Mouse (Mus musculus): ENCODE measurements around the gene Cntfr. TPM values are rescaled to one million over a fixed set of nuclear protein-coding genes. Genes with fewer than 3 reads are reported as not detected.

Cntfr gene
- polyA plus RNA-seq, 1 experiment from 2014 or later: 8.6 TPM

DNA sequence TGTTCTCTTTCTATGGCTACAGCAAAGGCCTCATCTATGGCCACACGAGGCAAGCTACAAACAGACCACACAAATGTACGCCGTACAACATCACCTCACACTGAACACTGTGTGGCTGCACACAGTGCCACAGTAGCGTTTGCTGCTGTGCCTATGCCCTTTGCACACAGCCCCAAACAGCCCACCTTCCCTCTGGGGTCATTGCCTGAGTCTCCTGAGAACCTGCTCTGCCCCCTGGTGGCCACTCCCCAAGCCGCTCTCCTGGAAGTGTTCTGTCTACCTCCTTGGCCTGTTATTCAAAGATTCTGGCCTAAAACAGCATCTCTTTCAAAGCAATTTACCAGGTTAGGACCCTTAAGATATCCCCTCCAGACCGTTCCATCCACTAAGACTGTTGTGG is 43.6 kb downstream of the Cntfr start:
- 40% methylated on average over 6 of the region's 6 CpGs for WGBS
- Histone ChIP-seq H3K4me1 (replicated peaks; ENCODE audit: insufficient read depth, low read length) (no peaks in the 10 kb centered on the region), H3K36me3 (ENCODE audit: insufficient read depth, low read length) (no peaks in the 10 kb centered on the region), H3K9me3 (replicated peaks; ENCODE audit: low read length) (no peaks in the 10 kb centered on the region), H3K4me3 (replicated peaks; ENCODE audit: low read depth, low read length) (no peak overlapping the region), H3K27ac (no peak overlapping the region), H3K27me3 (ENCODE audit: insufficient read depth, low read length) (no peaks in the 10 kb centered on the region), H3K9ac (ENCODE audit: low read depth, low read length) (no peak overlapping the region), H3K4me2 (ENCODE audit: low read length) (no peak overlapping the region)
- DNase-seq (ENCODE audit: low spot score): peak; percentile 88
- peak; percentile 91 for TF ChIP-seq CTCF (IDR thresholded peaks at IDR 0.05; ENCODE audit: low read depth)
- 0 out of 2 replicates have a peak, but pooled peaks have one; percentile 33 for ATAC-seq (replicated peaks; ENCODE audit: low FRiP score, low read depth)

DNA sequence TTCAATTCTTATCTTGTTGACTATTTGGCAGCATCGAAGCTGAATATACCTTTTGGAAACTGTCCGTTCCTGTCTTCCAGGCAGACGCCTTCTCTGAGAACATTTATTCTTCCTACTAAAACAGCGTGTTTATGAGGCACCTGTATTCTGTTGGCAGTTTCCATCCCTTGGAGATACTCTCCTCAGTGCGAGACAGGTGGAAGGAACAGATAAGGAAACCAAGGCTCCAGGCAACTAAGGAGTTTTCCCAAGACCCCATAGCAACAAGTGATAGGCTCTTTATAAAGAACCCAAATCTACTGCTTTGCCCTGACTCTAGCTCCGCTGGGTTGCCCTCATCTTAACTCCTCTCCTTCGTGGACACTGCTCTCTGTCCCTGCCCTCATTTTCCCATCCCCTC is 48.3 kb downstream of the Cntfr start:
- DNase-seq (ENCODE audit: low spot score) (no peak), ATAC-seq (replicated peaks; ENCODE audit: low FRiP score, low read depth) (no peak)
- H3K27ac ChIP-seq: no peak overlapping the region
- H3K27me3 ChIP-seq (ENCODE audit: insufficient read depth, low read length): no peaks in the 10 kb centered on the region
- no peak overlapping the region for H3K9ac ChIP-seq (ENCODE audit: low read depth, low read length)
- no peaks in the 10 kb centered on the region for H3K36me3 ChIP-seq (ENCODE audit: insufficient read depth, low read length)
- H3K4me1 ChIP-seq (replicated peaks; ENCODE audit: insufficient read depth, low read length): no peaks in the 10 kb centered on the region
- no peaks in the 10 kb centered on the region for H3K9me3 ChIP-seq (replicated peaks; ENCODE audit: low read length)
- H3K4me2 ChIP-seq (ENCODE audit: low read length): no peak overlapping the region
- H3K4me3 ChIP-seq (replicated peaks; ENCODE audit: low read depth, low read length): no peak overlapping the region
- WGBS: 70% methylated on average over 7 of the region's 7 CpGs
- no peak for TF ChIP-seq CTCF (IDR thresholded peaks at IDR 0.05; ENCODE audit: low read depth)

DNA sequence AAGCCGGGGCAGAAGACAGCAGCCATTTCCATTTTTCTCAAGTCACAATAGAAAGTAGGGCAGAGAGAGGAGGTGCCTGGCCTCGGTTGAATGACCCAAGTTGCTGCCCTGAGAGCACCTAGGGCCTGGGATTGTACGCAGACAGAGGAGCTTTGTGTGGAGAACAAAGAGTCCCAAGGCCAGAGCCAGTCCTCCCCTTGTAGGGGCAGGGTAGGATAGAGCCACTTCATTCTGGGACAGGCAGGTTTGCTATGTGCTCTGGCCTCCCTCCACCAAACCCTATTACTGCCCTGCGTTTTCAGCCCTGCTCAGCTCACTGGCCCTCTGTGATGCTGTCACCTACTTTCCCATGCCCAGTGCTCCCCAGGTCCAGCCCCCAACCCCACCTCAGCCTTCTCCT is 48.7 kb downstream of the Cntfr start:
- Histone ChIP-seq H3K4me1 (replicated peaks; ENCODE audit: insufficient read depth, low read length) (no peaks in the 10 kb centered on the region), H3K9me3 (replicated peaks; ENCODE audit: low read length) (no peaks in the 10 kb centered on the region), H3K27ac (no peak overlapping the region), H3K27me3 (ENCODE audit: insufficient read depth, low read length) (no peaks in the 10 kb centered on the region), H3K4me2 (ENCODE audit: low read length) (no peak overlapping the region), H3K4me3 (replicated peaks; ENCODE audit: low read depth, low read length) (no peak overlapping the region), H3K9ac (ENCODE audit: low read depth, low read length) (no peak overlapping the region), H3K36me3 (ENCODE audit: insufficient read depth, low read length) (no peaks in the 10 kb centered on the region)
- DNase-seq (ENCODE audit: low spot score) (no peak), ATAC-seq (replicated peaks; ENCODE audit: low FRiP score, low read depth) (no peak; the same call in 1 of the 2 replicates)
- 57% methylated on average over 4 of the region's 4 CpGs for WGBS
- TF ChIP-seq CTCF (IDR thresholded peaks at IDR 0.05; ENCODE audit: low read depth): no peak

DNA sequence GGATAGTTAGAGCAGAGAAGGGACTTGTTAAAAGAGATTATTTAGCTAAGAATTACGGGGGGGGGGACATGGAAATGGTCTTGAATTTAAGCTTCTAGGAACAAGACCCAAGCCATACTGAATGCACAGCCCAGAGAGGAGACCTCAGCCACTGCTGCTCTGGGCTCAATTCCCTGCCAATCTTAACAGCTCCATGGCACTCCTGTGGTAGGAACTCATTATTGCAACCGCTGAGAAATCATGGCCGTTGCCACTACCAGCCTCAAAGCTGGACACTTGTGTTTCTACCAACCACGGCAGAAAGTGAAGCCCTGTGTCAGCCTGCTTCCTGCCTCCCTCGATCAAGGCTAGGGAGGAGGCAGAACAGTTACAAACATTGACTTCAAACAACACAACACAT is 51.4 kb downstream of the Cntfr start:
- ATAC-seq (replicated peaks; ENCODE audit: low FRiP score, low read depth): peak; percentile 60; the same call in 1 of the 2 replicates
- peak; percentile 75 for DNase-seq (ENCODE audit: low spot score)

DNA sequence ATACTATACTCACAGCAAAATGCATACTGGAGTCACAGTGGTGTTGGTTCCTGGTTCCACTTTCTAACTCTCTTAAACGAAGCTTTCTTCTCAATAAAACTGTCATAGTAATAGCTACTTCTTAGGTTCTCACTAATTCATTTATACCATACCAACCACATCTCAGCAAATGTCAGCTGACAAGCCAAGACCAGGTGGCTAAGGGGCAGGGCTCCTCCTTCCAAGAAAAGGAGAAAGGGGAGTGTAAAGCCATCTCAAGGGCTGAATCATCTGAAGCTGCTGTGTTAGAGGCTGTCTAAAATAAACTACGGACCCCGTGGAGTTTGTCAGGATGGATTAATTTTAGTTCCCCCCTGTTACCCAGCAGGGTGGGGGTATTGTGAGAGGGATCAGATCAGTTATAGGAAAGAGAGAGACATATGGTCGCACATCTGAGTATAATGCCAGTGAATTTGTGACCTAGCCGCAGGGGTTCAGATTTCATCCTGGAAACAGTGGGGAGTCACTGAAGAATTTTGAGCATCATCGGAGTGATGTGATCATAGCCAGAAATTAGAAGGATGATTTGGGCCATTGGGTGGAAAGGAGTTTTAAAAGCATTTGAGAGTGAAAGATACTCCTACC is 55.6 kb downstream of the Cntfr start:
- no peak for DNase-seq (ENCODE audit: low spot score)
- TF ChIP-seq CTCF (IDR thresholded peaks at IDR 0.05; ENCODE audit: low read depth): no peak
- Histone ChIP-seq H3K36me3 (ENCODE audit: insufficient read depth, low read length) (no peaks in the 10 kb centered on the region), H3K9ac (ENCODE audit: low read depth, low read length) (no peak overlapping the region), H3K27me3 (ENCODE audit: insufficient read depth, low read length) (no peaks in the 10 kb centered on the region), H3K4me2 (ENCODE audit: low read length) (no peak overlapping the region), H3K4me3 (replicated peaks; ENCODE audit: low read depth, low read length) (no peak overlapping the region), H3K27ac (no peak overlapping the region), H3K9me3 (replicated peaks; ENCODE audit: low read length) (no peaks in the 10 kb centered on the region), H3K4me1 (replicated peaks; ENCODE audit: insufficient read depth, low read length) (peaks cover 4% of the 10 kb centered on the region; the same call in 1 of the 2 replicates)
- WGBS: 79% methylated on average over 6 of the region's 6 CpGs
- no peak for ATAC-seq (replicated peaks; ENCODE audit: low FRiP score, low read depth)

More for the DNA sequence above, 51.4 kb downstream of the Cntfr start:
- Histone ChIP-seq H3K27ac (no peak overlapping the region), H3K4me1 (replicated peaks; ENCODE audit: insufficient read depth, low read length) (no peaks in the 10 kb centered on the region), H3K36me3 (ENCODE audit: insufficient read depth, low read length) (no peaks in the 10 kb centered on the region), H3K9ac (ENCODE audit: low read depth, low read length) (no peak overlapping the region), H3K9me3 (replicated peaks; ENCODE audit: low read length) (no peaks in the 10 kb centered on the region), H3K4me3 (replicated peaks; ENCODE audit: low read depth, low read length) (no peak overlapping the region), H3K4me2 (ENCODE audit: low read length) (no peak overlapping the region), H3K27me3 (ENCODE audit: insufficient read depth, low read length) (no peaks in the 10 kb centered on the region)
- 15% methylated on average over 5 of the region's 5 CpGs for WGBS
- TF ChIP-seq CTCF (IDR thresholded peaks at IDR 0.05; ENCODE audit: low read depth): peak; percentile 57; the same call in 1 of the 2 replicates

DNA sequence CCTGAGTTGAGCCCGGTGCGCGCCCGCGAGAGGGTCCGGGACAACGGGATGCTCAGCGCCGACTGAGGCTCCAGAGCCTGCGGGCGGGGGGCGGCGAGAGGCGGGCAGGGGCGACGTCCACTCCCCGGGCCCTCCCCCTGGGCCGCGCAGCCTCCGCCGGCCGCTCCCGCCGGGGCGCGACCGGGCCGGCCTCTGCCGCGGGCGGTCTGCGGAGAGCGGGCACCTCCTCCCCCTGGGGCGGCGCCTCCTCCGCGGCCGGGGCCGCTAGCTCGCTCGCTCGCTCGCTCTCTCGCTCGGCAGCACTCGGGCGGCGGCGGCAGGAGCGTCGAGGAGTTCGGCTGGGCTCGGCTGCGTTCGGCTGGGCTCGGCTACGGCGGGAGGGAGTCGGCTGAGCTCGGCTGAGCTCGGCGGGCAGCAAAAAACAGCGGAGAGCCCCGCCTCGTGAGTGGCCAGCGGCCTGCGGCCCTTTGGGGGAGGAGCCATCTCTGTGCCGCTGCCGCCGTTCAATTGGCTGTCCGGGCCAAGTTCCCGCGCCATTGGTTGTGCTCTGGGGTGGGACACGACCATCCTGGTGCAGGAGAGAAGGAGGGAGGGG is 56.9 kb downstream of the Cntfr start, which contains the start of gene Enho:
Gene Enho, minus strand, starts transcription at position 412 of the 595 bp plus-strand sequence.
- no peaks in the 10 kb centered on the region for H3K27me3 ChIP-seq (ENCODE audit: insufficient read depth, low read length)
- TF ChIP-seq CTCF (IDR thresholded peaks at IDR 0.05; ENCODE audit: low read depth): no peak
- DNase-seq (ENCODE audit: low spot score): peak; percentile 98
- peak; percentile 90 for ATAC-seq (replicated peaks; ENCODE audit: low FRiP score, low read depth)
- peak within 1 kb of the TSS; percentile 71; the same call in 1 of the 2 replicates for H3K27ac ChIP-seq
- H3K9ac ChIP-seq (ENCODE audit: low read depth, low read length): peak within 1 kb of the TSS; percentile 76
- 0% methylated on average over 61 of the region's 74 CpGs for WGBS
- H3K9me3 ChIP-seq (replicated peaks; ENCODE audit: low read length): no peaks in the 10 kb centered on the region
- H3K36me3 ChIP-seq (ENCODE audit: insufficient read depth, low read length): no peaks in the 10 kb centered on the region
- H3K4me3 ChIP-seq (replicated peaks; ENCODE audit: low read depth, low read length): peak within 1 kb of the TSS; percentile 61
- peak within 1 kb of the TSS; percentile 88 for H3K4me2 ChIP-seq (ENCODE audit: low read length)
- H3K4me1 ChIP-seq (replicated peaks; ENCODE audit: insufficient read depth, low read length): peaks cover 12% of the 10 kb centered on the region; the same call in 1 of the 2 replicates
